ENCODE assay signal across 9 mouse cellular contexts in the genomic region with DNA sequence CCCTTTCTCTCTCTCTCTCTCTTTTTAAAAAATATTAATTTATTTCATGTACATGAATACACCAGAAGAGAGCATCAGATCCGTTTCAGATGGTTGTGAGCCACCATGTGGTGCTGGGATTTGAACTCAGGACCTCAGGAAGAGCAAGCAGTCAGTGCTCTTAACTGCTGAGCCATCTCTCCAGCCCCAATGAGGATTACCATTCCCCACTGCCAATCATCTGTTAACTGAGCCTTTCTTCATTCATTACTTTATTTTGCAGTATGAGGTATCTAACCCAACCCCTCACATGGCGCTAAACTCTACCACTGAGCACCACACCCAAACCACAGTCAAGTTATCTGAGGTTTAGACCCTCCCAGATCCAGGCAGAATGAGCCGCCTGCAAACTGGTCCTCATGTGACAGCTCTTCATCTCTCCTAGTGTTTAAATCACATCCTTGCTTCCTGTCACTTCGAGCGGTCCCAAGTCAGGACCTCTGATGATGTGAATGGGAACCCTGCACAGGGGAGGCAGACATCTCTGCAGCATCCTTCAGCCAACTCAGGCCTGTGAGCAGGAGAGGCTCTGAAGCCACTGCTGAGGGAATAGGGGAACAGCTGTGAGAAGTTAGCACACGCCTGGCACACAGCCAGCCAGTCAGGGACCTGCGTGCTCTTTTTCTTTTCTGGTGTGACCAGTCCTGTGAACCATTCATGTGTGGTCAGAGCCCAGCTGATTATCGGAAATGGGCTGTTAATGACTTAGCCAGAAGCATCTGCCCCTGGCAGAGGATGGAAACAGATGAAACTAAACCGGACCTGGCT. TPM values are rescaled to one million over a fixed set of nuclear protein-coding genes. Genes with fewer than 3 reads are reported as not detected.
DNase-seq lines count a peak whose midpoint lies in the region; ATAC-seq lines count a peak whose summit lies in the region.
"Had no signal": no experiment of that assay in that cellular context is flagged by ENCODE, and none has a peak within 500 bp of the region (broad histone marks: within the 10 kb centered on the region; RNA-seq: fewer than 3 reads in every experiment).

No protein-coding gene starts in this region.

- H3K9ac ChIP-seq in limb, embryonic 13.5 days: peak overlapping the region; percentile 26; the same call in 1 of the 2 replicates
- no peak overlapping the region for H3K9ac ChIP-seq in midbrain, embryonic 13.5 days (replicated peaks)
- H3K9ac ChIP-seq: hindbrain, embryonic 15.5 days had no signal

- H3K4me1 ChIP-seq in heart, embryonic 10.5 days: peaks cover 7% of the 10 kb centered on the region
- peaks cover 8% of the 10 kb centered on the region for H3K4me1 ChIP-seq in limb, embryonic 13.5 days
- H3K4me1 ChIP-seq in midbrain, embryonic 13.5 days (replicated peaks): no peaks in the 10 kb centered on the region
- H3K4me1 ChIP-seq: hindbrain, embryonic 15.5 days had no signal

- WGBS in heart, embryonic 10.5 days: 55% methylated on average over 9 of the region's 9 CpGs
- 41% methylated on average over 9 of the region's 9 CpGs for WGBS in limb, embryonic 13.5 days
- 60% methylated on average over 9 of the region's 9 CpGs for WGBS in midbrain, embryonic 13.5 days

- intact Hi-C loops in heart, postnatal 14 days (cut with DNase I): no loop called here

- no peaks in the 10 kb centered on the region for H3K9me3 ChIP-seq in heart, embryonic 10.5 days
- no peaks in the 10 kb centered on the region for H3K9me3 ChIP-seq in limb, embryonic 13.5 days
- H3K9me3 ChIP-seq in midbrain, embryonic 13.5 days: no peaks in the 10 kb centered on the region
- H3K9me3 ChIP-seq: hindbrain, embryonic 15.5 days had no signal

- peak; percentile 15 to 32 for DNase-seq in heart, postnatal 14 days
- DNase-seq in heart, embryonic 10.5 days (ENCODE audit: low spot score): no peak
- peak; percentile 30 for DNase-seq in thymus, postnatal 4 days
- DNase-seq in thymus, adult 18-20 months: no peak
- no peak for DNase-seq in urinary bladder, postnatal 10 days (ENCODE audit: low spot score)
- DNase-seq in frontal cortex, postnatal 10 days (ENCODE audit: low spot score in 2 of 2): no peak

- no peak overlapping the region for H3K27ac ChIP-seq in heart, embryonic 10.5 days
- H3K27ac ChIP-seq in limb, embryonic 13.5 days: no peak overlapping the region
- H3K27ac ChIP-seq in midbrain, embryonic 13.5 days: no peak overlapping the region
- H3K27ac ChIP-seq: hindbrain, embryonic 15.5 days had no signal

- H3K36me3 ChIP-seq in heart, embryonic 10.5 days: no peaks in the 10 kb centered on the region
- no peaks in the 10 kb centered on the region for H3K36me3 ChIP-seq in limb, embryonic 13.5 days
- H3K36me3 ChIP-seq in midbrain, embryonic 13.5 days: no peaks in the 10 kb centered on the region
- H3K36me3 ChIP-seq: hindbrain, embryonic 15.5 days had no signal

- no peak overlapping the region for H3K4me3 ChIP-seq in heart, embryonic 10.5 days
- H3K4me3 ChIP-seq in limb, embryonic 13.5 days: no peak overlapping the region
- H3K4me3 ChIP-seq in midbrain, embryonic 13.5 days (replicated peaks): no peak overlapping the region
- H3K4me3 ChIP-seq: hindbrain, embryonic 15.5 days had no signal

- no peak for ATAC-seq in limb, embryonic 13.5 days (ENCODE audit: low FRiP score, low read depth)
- ATAC-seq in midbrain, embryonic 13.5 days: no peak

- H3K27me3 ChIP-seq in heart, embryonic 10.5 days (ENCODE audit: insufficient read depth, poor library complexity, severe bottlenecking): 0 out of 2 replicates have a peak, but pooled peaks cover 3% of the 10 kb centered on the region
- H3K27me3 ChIP-seq in limb, embryonic 13.5 days: no peaks in the 10 kb centered on the region
- no peaks in the 10 kb centered on the region for H3K27me3 ChIP-seq in midbrain, embryonic 13.5 days
- H3K27me3 ChIP-seq: hindbrain, embryonic 15.5 days had no signal

- H3K4me2 ChIP-seq in limb, embryonic 13.5 days (replicated peaks): no peak overlapping the region
- H3K4me2 ChIP-seq in midbrain, embryonic 13.5 days (replicated peaks): no peak overlapping the region
- H3K4me2 ChIP-seq: hindbrain, embryonic 15.5 days had no signal

RNA-seq across cellular contexts. Expression of a gene that starts 12.1 kb away (rescaled TPM):
- total RNA-seq in heart, postnatal 14 days (2021): not detected
- not detected in 2 replicates for polyA plus RNA-seq in heart, embryonic 10.5 days (2016; fragmentation: Nextera tagmentation; extraction: Ambion mirVana)
- polyA plus RNA-seq in limb, embryonic 13.5 days (2015; fragmentation: Nextera tagmentation; extraction: Ambion mirVana): not detected in 2 replicates
- not detected in 2 replicates for polyA plus RNA-seq in midbrain, embryonic 13.5 days (2015; fragmentation: Nextera tagmentation; extraction: Ambion mirVana)
- polyA plus RNA-seq: hindbrain, embryonic 15.5 days had no signal

RNA-seq across cellular contexts. Expression of a gene that starts 19.1 kb away (rescaled TPM):
- under 1 TPM in 1 of 2 experiments, not detected in 1; 0.24 TPM for total RNA-seq in heart, postnatal 14 days (2021)
- polyA plus RNA-seq in heart, embryonic 10.5 days (2016; fragmentation: Nextera tagmentation; extraction: Ambion mirVana): 0.78 and 2.7 TPM in 2 replicates
- 4.9 and 5.4 TPM in 2 replicates for polyA plus RNA-seq in limb, embryonic 13.5 days (2015; fragmentation: Nextera tagmentation; extraction: Ambion mirVana)
- polyA plus RNA-seq in midbrain, embryonic 13.5 days (2015; fragmentation: Nextera tagmentation; extraction: Ambion mirVana): 0.97 and 1.1 TPM in 2 replicates

RNA-seq across cellular contexts. Expression of a gene that starts 22.9 kb away (rescaled TPM):
- total RNA-seq in heart, postnatal 14 days (2021): not detected
- polyA plus RNA-seq in heart, embryonic 10.5 days (2016; fragmentation: Nextera tagmentation; extraction: Ambion mirVana): 4.4 and 12.4 TPM in 2 replicates
- polyA plus RNA-seq in limb, embryonic 13.5 days (2015; fragmentation: Nextera tagmentation; extraction: Ambion mirVana): 0.14 and 0.38 TPM in 2 replicates
- polyA plus RNA-seq in midbrain, embryonic 13.5 days (2015; fragmentation: Nextera tagmentation; extraction: Ambion mirVana): 0.59 TPM in 2 replicates

RNA-seq across cellular contexts. Expression of a gene that starts 40.8 kb away (rescaled TPM):
- 10 to 100 TPM; 25.5 to 27.5 TPM for total RNA-seq in heart, postnatal 14 days (2021)
- 34.1 and 39.0 TPM in 2 replicates for polyA plus RNA-seq in heart, embryonic 10.5 days (2016; fragmentation: Nextera tagmentation; extraction: Ambion mirVana)
- 45.1 and 45.6 TPM in 2 replicates for polyA plus RNA-seq in limb, embryonic 13.5 days (2015; fragmentation: Nextera tagmentation; extraction: Ambion mirVana)
- polyA plus RNA-seq in midbrain, embryonic 13.5 days (2015; fragmentation: Nextera tagmentation; extraction: Ambion mirVana): 42.0 and 44.7 TPM in 2 replicates

RNA-seq across cellular contexts. Expression of a gene that starts 53.4 kb away (rescaled TPM):
- 10 to 100 TPM in 1 of 2 experiments, 1 to 10 TPM in 1; 3.5 to 10.3 TPM for total RNA-seq in heart, postnatal 14 days (2021)
- 1.7 and 4.2 TPM in 2 replicates for polyA plus RNA-seq in heart, embryonic 10.5 days (2016; fragmentation: Nextera tagmentation; extraction: Ambion mirVana)
- 10.6 and 11.4 TPM in 2 replicates for polyA plus RNA-seq in limb, embryonic 13.5 days (2015; fragmentation: Nextera tagmentation; extraction: Ambion mirVana)
- polyA plus RNA-seq in midbrain, embryonic 13.5 days (2015; fragmentation: Nextera tagmentation; extraction: Ambion mirVana): 2.2 and 2.7 TPM in 2 replicates

Comparison
In these comparisons a context has a peak if more than half of its experiments do, and no peak if none do; other contexts are left out.
1. DNase-seq: peak in heart, postnatal 14 days (2 of 2) and thymus, postnatal 4 days (single experiment); none in heart, embryonic 10.5 days (single experiment), thymus, adult 18-20 months (0 of 2), urinary bladder, postnatal 10 days (single experiment) and frontal cortex, postnatal 10 days (0 of 2).